Mouse (Mus musculus): ENCODE measurements around the gene Fto. TPM values are rescaled to one million over a fixed set of nuclear protein-coding genes. Genes with fewer than 3 reads are reported as not detected.

The Fto gene
- polyA plus RNA-seq, 1 experiment from 2014 or later, result 110 TPM

DNA sequence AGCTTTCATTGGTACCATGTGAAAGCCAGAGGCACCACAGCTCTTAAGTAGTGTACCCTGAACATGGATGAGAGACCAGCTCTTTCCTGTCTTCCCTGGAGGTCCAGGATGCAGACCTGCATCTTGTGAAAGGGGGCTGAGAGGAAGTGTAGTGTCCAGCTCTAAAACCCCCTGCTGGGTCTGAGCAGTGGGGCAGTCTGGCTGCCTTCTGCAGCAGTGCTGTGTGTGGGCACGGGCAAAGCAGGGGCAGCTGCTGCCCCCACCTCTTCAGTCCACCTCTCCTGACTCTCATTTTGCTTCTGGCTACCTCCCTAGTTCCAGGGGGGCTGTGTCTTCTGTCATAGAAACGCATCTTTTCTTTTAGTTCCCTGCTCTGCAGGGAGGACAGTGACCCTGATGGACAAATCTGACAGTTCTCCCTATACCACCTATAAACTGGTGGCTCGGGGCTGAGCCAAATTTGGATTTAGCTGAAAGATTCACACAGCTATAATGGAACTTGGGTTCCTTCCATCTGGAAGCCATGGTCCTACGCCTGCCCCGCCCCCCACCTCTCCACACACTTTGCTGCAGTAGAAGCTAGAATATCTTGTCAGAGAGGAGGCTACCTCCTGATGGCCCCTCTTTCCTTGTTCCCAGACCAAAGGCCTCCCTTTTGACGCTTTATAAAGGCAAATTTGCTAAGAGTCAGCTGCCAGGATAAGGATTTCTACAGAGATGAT is 371.4 kb downstream of the Fto start:
- no peaks in the 10 kb centered on the region for H3K9me3 ChIP-seq (ENCODE audit: control insufficient read depth, low read length)
- H3K4me1 ChIP-seq (ENCODE audit: control insufficient read depth, insufficient read depth, low read length), result peaks cover 3% of the 10 kb centered on the region; the same call in 1 of the 2 replicates
- H3K27ac ChIP-seq (ENCODE audit: low read depth, low read length), result no peak overlapping the region
- DNase-seq (ENCODE audit: low spot score, missing footprints), result no peak
- no peak for ATAC-seq (ENCODE audit: low FRiP score)
- no peaks in the 10 kb centered on the region for H3K36me3 ChIP-seq (ENCODE audit: control insufficient read depth, insufficient read depth, low read length)
- 0 out of 2 replicates have a peak, but pooled peaks cover 2% of the 10 kb centered on the region for H3K27me3 ChIP-seq (ENCODE audit: control insufficient read depth, insufficient read depth, low read length)
- H3K9ac ChIP-seq (ENCODE audit: low read length), result no peak overlapping the region
- no peak overlapping the region for H3K4me2 ChIP-seq
- H3K4me3 ChIP-seq (ENCODE audit: low read depth, low read length), result no peak overlapping the region
- WGBS, result 66% methylated on average over 6 of the region's 6 CpGs

DNA sequence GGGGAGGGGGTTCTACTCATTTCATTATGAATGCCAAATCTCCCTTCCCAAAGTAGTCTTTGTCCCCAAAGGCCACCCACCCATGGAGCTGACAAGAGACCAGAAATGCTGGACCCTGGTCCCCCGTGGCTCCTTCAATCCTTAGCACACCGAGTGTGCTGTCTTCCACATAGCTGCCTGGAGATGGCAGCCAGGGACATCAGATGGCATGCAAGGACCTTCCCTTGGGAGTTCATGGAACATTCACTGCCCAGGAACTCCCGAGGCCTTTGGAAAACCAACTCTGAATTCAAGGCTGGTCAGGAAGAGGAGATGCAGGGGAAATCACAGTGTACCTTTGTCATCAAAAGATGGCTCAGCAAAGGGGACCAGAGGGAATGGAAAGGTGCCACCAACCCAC is 372.1 kb downstream of the Fto start:
- H3K36me3 ChIP-seq (ENCODE audit: control insufficient read depth, insufficient read depth, low read length), result no peaks in the 10 kb centered on the region
- DNase-seq (ENCODE audit: low spot score, missing footprints) (no peak), ATAC-seq (ENCODE audit: low FRiP score) (no peak)
- H3K27ac ChIP-seq (ENCODE audit: low read depth, low read length), result no peak overlapping the region
- 28% methylated on average over 3 of the region's 3 CpGs for WGBS
- peaks cover 3% of the 10 kb centered on the region; the same call in 1 of the 2 replicates for H3K4me1 ChIP-seq (ENCODE audit: control insufficient read depth, insufficient read depth, low read length)
- H3K27me3 ChIP-seq (ENCODE audit: control insufficient read depth, insufficient read depth, low read length), result 0 out of 2 replicates have a peak, but pooled peaks cover 2% of the 10 kb centered on the region
- H3K4me2 ChIP-seq, result no peak overlapping the region
- no peak overlapping the region for H3K9ac ChIP-seq (ENCODE audit: low read length)
- no peaks in the 10 kb centered on the region for H3K9me3 ChIP-seq (ENCODE audit: control insufficient read depth, low read length)
- H3K4me3 ChIP-seq (ENCODE audit: low read depth, low read length), result no peak overlapping the region

DNA sequence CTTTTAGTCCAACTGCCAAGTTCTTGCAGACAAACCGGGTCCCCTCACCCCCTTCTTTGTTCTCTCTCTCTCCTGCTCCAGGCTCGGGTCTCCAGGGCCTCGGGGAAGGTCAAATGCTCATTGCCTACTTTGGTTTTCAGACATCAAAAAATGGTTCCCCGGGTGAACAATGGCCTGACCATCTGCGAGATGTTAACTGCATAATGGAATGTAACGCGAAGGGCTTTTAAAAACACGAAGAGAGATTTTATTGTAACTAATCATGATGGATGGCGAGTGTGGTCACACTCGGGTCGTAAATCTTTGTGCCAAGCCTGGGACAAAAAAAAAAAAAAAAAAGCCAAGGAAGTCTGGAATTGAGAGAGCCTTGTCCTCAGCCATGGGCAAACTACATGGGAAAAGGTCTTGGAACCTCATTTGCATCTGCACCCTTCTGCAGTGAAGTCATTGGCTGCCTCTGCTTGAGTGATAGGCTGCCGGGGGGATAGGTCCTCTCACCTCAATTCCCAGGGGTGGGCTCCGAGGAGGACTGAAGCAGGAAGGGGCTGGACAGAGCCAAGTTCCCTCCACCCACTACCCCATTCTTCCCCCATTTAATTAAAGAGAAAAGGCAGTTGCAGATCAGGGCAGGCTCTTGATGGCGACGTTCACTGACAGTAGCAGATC is 378.9 kb downstream of the Fto start:
- Histone ChIP-seq H3K4me3 (ENCODE audit: low read depth, low read length) (no peak overlapping the region), H3K4me1 (ENCODE audit: control insufficient read depth, insufficient read depth, low read length) (peaks cover 9% of the 10 kb centered on the region), H3K36me3 (ENCODE audit: control insufficient read depth, insufficient read depth, low read length) (no peaks in the 10 kb centered on the region), H3K27ac (ENCODE audit: low read depth, low read length) (no peak overlapping the region), H3K9ac (ENCODE audit: low read length) (no peak overlapping the region), H3K27me3 (ENCODE audit: control insufficient read depth, insufficient read depth, low read length) (no peaks in the 10 kb centered on the region), H3K9me3 (ENCODE audit: control insufficient read depth, low read length) (no peaks in the 10 kb centered on the region), H3K4me2 (no peak overlapping the region)
- 47% methylated on average over 15 of the region's 15 CpGs for WGBS
- no peak for ATAC-seq (ENCODE audit: low FRiP score)
- no peak for DNase-seq (ENCODE audit: low spot score, missing footprints)

DNA sequence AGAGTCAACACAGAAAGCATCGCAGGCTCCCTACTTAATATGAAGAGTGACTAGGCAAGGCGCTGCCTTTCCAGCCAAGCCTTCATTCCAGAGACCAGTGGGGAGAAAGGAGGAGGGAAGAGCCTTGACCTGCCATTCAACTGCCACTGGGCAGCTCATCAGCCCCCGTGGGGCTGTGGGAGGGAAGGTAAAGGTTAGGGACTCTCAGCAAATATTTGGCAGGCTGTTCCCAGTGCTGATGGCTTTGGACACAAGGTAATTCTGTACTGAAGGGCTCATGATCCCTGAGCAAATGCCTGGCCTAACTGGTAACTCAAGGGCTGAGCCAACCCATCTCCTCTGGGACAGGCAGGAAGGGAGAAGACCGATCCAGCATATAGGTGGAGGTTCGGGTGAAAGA is 393.2 kb downstream of the Fto start:
- no peak overlapping the region for H3K4me3 ChIP-seq (ENCODE audit: low read depth, low read length)
- peaks cover 6% of the 10 kb centered on the region; the same call in 1 of the 2 replicates for H3K27me3 ChIP-seq (ENCODE audit: control insufficient read depth, insufficient read depth, low read length)
- WGBS, result 75% methylated on average over 5 of the region's 5 CpGs
- no peak overlapping the region for H3K9ac ChIP-seq (ENCODE audit: low read length)
- no peak overlapping the region for H3K4me2 ChIP-seq
- DNase-seq (ENCODE audit: low spot score, missing footprints), result no peak
- H3K27ac ChIP-seq (ENCODE audit: low read depth, low read length), result no peak overlapping the region
- no peak for ATAC-seq (ENCODE audit: low FRiP score)
- peaks cover 26% of the 10 kb centered on the region for H3K4me1 ChIP-seq (ENCODE audit: control insufficient read depth, insufficient read depth, low read length)
- H3K36me3 ChIP-seq (ENCODE audit: control insufficient read depth, insufficient read depth, low read length), result no peaks in the 10 kb centered on the region
- no peaks in the 10 kb centered on the region; the same call in 1 of the 2 replicates for H3K9me3 ChIP-seq (ENCODE audit: control insufficient read depth, low read length)

DNA sequence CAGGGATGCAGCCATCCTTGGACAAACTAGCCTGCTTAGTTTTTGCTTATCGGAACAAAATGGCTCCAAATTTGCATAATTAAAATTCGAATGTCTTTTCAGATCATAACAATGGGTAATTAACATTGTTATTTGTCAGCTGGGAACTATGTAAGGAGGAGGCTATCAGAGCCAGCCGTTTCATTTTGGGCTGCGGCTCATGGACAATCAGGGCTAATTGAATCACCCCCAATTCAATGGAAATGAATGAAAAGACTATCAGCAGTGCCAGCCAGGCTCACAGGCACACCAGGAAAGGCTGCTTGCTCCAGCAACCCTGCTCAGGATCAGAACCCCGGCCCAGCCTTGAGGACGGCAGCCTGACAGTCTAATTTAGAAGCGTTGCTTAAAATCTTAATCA is 395.3 kb downstream of the Fto start:
- no peak for DNase-seq (ENCODE audit: low spot score, missing footprints)
- 30% methylated on average over 7 of the region's 7 CpGs for WGBS

DNA sequence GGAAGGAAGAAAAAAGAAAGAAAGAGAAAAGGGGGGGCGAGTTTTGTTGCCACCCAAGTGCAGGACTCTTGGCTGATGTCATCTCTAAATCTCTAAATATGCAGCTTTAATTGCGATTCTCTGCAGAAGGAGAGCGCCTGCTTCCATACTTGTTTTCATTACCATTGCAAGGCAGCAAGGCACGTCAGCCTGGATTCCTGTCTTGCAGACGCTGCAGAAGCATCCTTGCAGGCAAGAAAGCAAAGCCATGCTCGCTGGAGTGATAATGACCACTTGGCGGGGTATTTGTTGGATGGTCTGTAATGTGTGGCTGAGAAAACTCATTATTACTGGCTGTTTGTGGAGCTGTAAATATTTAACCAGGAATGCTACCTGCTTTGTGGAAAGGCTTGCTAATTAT is 396.4 kb downstream of the Fto start:
- Histone ChIP-seq H3K4me2 (no peak overlapping the region), H3K9me3 (ENCODE audit: control insufficient read depth, low read length) (no peaks in the 10 kb centered on the region; the same call in 1 of the 2 replicates), H3K27ac (ENCODE audit: low read depth, low read length) (no peak overlapping the region), H3K27me3 (ENCODE audit: control insufficient read depth, insufficient read depth, low read length) (peaks cover 6% of the 10 kb centered on the region; the same call in 1 of the 2 replicates), H3K4me1 (ENCODE audit: control insufficient read depth, insufficient read depth, low read length) (peaks cover 46% of the 10 kb centered on the region), H3K36me3 (ENCODE audit: control insufficient read depth, insufficient read depth, low read length) (no peaks in the 10 kb centered on the region), H3K4me3 (ENCODE audit: low read depth, low read length) (no peak overlapping the region), H3K9ac (ENCODE audit: low read length) (no peak overlapping the region)
- ATAC-seq (ENCODE audit: low FRiP score) (no peak), DNase-seq (ENCODE audit: low spot score, missing footprints) (no peak)
- 23% methylated on average over 7 of the region's 7 CpGs for WGBS

More for the DNA sequence above, 395.3 kb downstream of the Fto start:
- no peak overlapping the region for H3K27ac ChIP-seq (ENCODE audit: low read depth, low read length)
- H3K4me3 ChIP-seq (ENCODE audit: low read depth, low read length), result no peak overlapping the region
- peaks cover 43% of the 10 kb centered on the region for H3K4me1 ChIP-seq (ENCODE audit: control insufficient read depth, insufficient read depth, low read length)
- no peak overlapping the region for H3K9ac ChIP-seq (ENCODE audit: low read length)
- H3K4me2 ChIP-seq, result no peak overlapping the region
- ATAC-seq (ENCODE audit: low FRiP score), result no peak
- H3K9me3 ChIP-seq (ENCODE audit: control insufficient read depth, low read length), result no peaks in the 10 kb centered on the region; the same call in 1 of the 2 replicates
- H3K36me3 ChIP-seq (ENCODE audit: control insufficient read depth, insufficient read depth, low read length), result no peaks in the 10 kb centered on the region
- peaks cover 6% of the 10 kb centered on the region; the same call in 1 of the 2 replicates for H3K27me3 ChIP-seq (ENCODE audit: control insufficient read depth, insufficient read depth, low read length)

DNA sequence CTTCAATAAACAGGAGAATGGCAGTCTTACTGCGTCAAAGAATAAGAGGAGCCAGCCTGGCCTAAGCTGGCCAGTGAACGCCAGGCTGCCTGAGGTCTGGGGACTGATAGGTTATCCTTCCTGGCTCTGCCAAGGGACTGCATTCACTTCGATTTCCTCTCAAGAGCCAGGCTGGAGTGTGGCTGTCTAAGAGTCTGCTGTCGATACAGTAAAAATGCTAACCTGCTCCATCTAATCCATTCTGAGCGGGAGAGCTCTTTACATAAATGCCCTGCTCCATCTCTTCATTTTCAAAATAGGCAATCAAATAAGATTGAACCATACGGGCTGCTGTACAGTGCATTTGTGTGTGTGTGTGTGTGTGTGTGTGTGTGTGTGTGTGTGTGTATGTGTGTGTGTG is 397.9 kb downstream of the Fto start:
- ATAC-seq (ENCODE audit: low FRiP score) (no peak), DNase-seq (ENCODE audit: low spot score, missing footprints) (no peak)
- Histone ChIP-seq H3K27ac (ENCODE audit: low read depth, low read length) (no peak overlapping the region; the same call in 1 of the 2 replicates), H3K4me1 (ENCODE audit: control insufficient read depth, insufficient read depth, low read length) (peaks cover 49% of the 10 kb centered on the region), H3K9ac (ENCODE audit: low read length) (no peak overlapping the region), H3K4me2 (no peak overlapping the region), H3K9me3 (ENCODE audit: control insufficient read depth, low read length) (no peaks in the 10 kb centered on the region; the same call in 1 of the 2 replicates), H3K4me3 (ENCODE audit: low read depth, low read length) (no peak overlapping the region), H3K27me3 (ENCODE audit: control insufficient read depth, insufficient read depth, low read length) (peaks cover 6% of the 10 kb centered on the region; the same call in 1 of the 2 replicates), H3K36me3 (ENCODE audit: control insufficient read depth, insufficient read depth, low read length) (no peaks in the 10 kb centered on the region)
- WGBS, result 44% methylated on average over 6 of the region's 6 CpGs

DNA sequence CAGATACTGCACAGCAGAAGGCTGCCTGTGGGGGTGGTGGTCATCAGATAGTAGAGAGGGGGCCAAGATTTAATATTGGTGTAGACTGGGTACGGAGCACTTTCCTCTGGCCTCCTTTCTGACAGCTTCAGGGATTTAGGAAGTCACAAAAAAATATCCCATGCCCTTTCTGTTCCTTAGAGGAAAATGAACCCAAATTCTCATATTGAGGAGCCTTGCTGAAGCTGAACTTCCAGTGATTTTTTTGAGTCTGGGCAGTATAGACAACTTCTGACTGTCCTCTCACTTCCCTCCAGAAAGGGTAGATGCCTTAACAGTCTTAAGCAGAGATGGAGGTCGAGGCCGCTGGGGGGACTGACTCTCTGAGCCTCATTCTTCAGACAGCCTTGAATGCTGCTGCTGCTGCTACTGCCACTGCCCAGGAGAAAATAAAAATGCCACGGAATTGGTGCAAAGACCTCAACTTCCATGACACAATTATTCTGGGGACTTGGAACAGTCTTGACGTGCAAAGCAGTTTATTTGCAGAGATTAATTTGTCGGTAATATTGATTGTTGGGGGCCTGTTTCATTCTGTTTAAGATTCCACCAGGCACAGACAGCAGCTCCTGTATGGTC is 398.8 kb downstream of the Fto start:
- Histone ChIP-seq H3K4me1 (ENCODE audit: control insufficient read depth, insufficient read depth, low read length) (peaks cover 49% of the 10 kb centered on the region), H3K27ac (ENCODE audit: low read depth, low read length) (no peak overlapping the region)

More for the DNA sequence above, 398.8 kb downstream of the Fto start:
- peak; percentile 94 for DNase-seq (ENCODE audit: low spot score, missing footprints)
- 25% methylated on average over 6 of the region's 6 CpGs for WGBS
- Histone ChIP-seq H3K27me3 (ENCODE audit: control insufficient read depth, insufficient read depth, low read length) (peaks cover 6% of the 10 kb centered on the region; the same call in 1 of the 2 replicates), H3K9ac (ENCODE audit: low read length) (no peak overlapping the region), H3K4me3 (ENCODE audit: low read depth, low read length) (no peak overlapping the region), H3K4me2 (no peak overlapping the region), H3K9me3 (ENCODE audit: control insufficient read depth, low read length) (no peaks in the 10 kb centered on the region; the same call in 1 of the 2 replicates), H3K36me3 (ENCODE audit: control insufficient read depth, insufficient read depth, low read length) (no peaks in the 10 kb centered on the region)
- ATAC-seq (ENCODE audit: low FRiP score), result 0 out of 2 replicates have a peak, but pooled peaks have one; percentile 2
